Mouse (Mus musculus): ENCODE data around the gene Nop16. TPM values are rescaled to one million over a fixed set of nuclear protein-coding genes. Genes with fewer than 3 reads are reported as not detected.

The Nop16 gene
- total RNA-seq, 2 experiments from 2014 or later, result 16.3 to 19.7 TPM

- no peak for DNase-seq (ENCODE audit: low spot score)
Observed at GRCm38 (mm10) chr13:54596870-54597269, 7.0 kb upstream of the Nop16 start.

GRCm38 (mm10) chr13:54596107-54596690 lies 6.3 kb upstream of the Nop16 start:
- DNase-seq (ENCODE audit: low spot score), result no peak

GRCm38 (mm10) chr13:54593617-54594016 lies 3.7 kb upstream of the Nop16 start:
- DNase-seq (ENCODE audit: low spot score), result no peak

- DNase-seq (ENCODE audit: low spot score), result no peak
Observed at GRCm38 (mm10) chr13:54591776-54592356, 2.0 kb upstream of the Nop16 start.

- DNase-seq (ENCODE audit: low spot score), result no peak
Observed at GRCm38 (mm10) chr13:54589414-54589995, 385 bp downstream of the Nop16 start.

GRCm38 (mm10) chr13:54585831-54586230 lies 4.1 kb downstream of the Nop16 start:
- DNase-seq (ENCODE audit: low spot score), result no peak

GRCm38 (mm10) chr13:54582860-54583259 lies 7.0 kb downstream of the Nop16 start:
- DNase-seq (ENCODE audit: low spot score), result no peak

- DNase-seq (ENCODE audit: low spot score), result no peak
Observed at GRCm38 (mm10) chr13:54582126-54582525, 7.8 kb downstream of the Nop16 start.

- no peak for DNase-seq (ENCODE audit: low spot score)
Observed at GRCm38 (mm10) chr13:54581385-54581784, 8.5 kb downstream of the Nop16 start.

- DNase-seq (ENCODE audit: low spot score), result no peak
Observed at GRCm38 (mm10) chr13:54577652-54578507, 12.0 kb downstream of the Nop16 start.

- DNase-seq (ENCODE audit: low spot score), result no peak
Observed at GRCm38 (mm10) chr13:54575489-54575888, 14.4 kb downstream of the Nop16 start.

GRCm38 (mm10) chr13:54574854-54575481 lies 14.9 kb downstream of the Nop16 start, which contains the start of gene Arl10:
Gene Arl10, plus strand, starts transcription at chr13:54575015.
- peak; percentile 63 for DNase-seq (ENCODE audit: low spot score)

- DNase-seq (ENCODE audit: low spot score), result no peak
Observed at GRCm38 (mm10) chr13:54572621-54573020, 17.3 kb downstream of the Nop16 start.

- DNase-seq (ENCODE audit: low spot score), result no peak
Observed at GRCm38 (mm10) chr13:54571637-54572036, 18.3 kb downstream of the Nop16 start.

- no peak for DNase-seq (ENCODE audit: low spot score)
Observed at GRCm38 (mm10) chr13:54570736-54571135, 19.2 kb downstream of the Nop16 start.

GRCm38 (mm10) chr13:54569282-54569681 lies 20.6 kb downstream of the Nop16 start:
- no peak for DNase-seq (ENCODE audit: low spot score)

GRCm38 (mm10) chr13:54568380-54568779 lies 21.5 kb downstream of the Nop16 start:
- no peak for DNase-seq (ENCODE audit: low spot score)

- DNase-seq (ENCODE audit: low spot score), result peak; percentile 58
Observed at GRCm38 (mm10) chr13:54565594-54566345, 24.1 kb downstream of the Nop16 start.

GRCm38 (mm10) chr13:54565201-54565581 lies 24.7 kb downstream of the Nop16 start, which contains the start of gene 4833439L19Rik:
Gene 4833439L19Rik, minus strand, starts transcription at chr13:54565435.
- DNase-seq (ENCODE audit: low spot score), result peak; percentile 96
